Mouse (Mus musculus) layer of hippocampus, postnatal 10 days (tissue): ENCODE measurements around the gene Klhl23. TPM values are rescaled to one million over a fixed set of nuclear protein-coding genes. Genes with fewer than 3 reads are reported as not detected.

Experiments
- DNase-seq, 2 experiments: peaks; one replicate each; pipeline ENCODE4 v3.0.0; 2021; ENCODE audit warnings: low spot score in 2 of 2
- total RNA-seq, 2 experiments: library from RNA; stranded (reverse); gene quantifications; 2 replicates each; pipeline ENCODE4 v1.2.3; 2021

The Klhl23 gene
- total RNA-seq, 2 experiments from 2014 or later: 82.6 to 92.2 TPM

- no peak for DNase-seq
Observed at GRCm38 (mm10) chr2:69828031-69828430, 6.3 kb downstream of the Klhl23 start.

DNA sequence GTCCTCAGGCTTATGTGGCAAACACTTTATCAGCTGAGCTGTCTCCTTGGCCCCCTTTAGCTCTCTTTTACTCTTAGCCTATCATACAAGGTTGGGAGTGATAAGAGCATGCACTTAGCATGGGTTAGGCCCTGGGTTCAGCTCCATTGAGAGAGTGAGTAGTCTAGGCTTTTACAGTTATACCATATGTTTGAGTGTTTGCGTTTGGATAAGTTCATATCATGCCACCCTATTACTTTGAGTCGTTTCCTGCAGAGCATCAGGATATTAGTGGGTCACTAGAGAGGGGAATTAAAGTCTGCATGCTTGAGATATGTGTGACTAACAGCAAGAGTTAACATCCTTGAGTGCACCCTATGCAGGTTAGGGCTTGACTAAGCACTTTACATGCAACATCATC is 7.9 kb downstream of the Klhl23 start:
- no peak for DNase-seq

GRCm38 (mm10) chr2:69830116-69830515 is 8.4 kb downstream of the Klhl23 start:
- DNase-seq: no peak

DNA sequence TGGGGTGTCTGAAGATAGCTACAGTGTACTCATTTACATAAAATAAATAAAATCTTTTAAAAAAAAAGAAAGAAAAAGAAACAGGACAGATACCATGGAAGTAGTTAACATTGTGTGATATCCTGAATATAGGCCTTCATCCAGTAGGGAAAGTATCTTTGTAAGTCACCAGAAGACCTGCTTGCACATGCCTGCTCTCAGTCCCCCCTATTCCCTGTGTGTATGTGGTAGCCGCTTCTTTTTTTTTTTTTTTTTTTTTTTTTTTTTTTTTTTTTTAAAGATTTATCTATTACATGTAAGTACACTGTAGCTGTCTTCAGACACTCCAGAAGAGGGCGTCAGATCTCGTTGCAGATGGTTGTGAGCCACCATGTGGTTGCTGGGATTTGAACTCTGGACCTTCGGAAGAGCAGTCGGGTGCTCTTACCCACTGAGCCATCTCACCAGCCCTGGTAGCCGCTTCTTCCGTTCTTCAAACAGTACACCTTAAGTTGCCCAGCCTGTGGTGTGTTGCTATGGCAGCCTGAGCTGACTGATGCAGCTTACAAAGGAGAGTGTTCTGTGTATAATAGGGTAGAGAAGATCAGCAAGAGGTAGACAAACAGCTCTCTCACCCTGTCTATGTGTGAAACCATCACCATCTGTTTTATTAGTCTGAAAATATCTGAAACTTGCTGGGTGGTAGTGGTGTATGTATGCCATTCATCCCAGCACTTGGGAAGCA is 15.7 kb downstream of the Klhl23 start:
- DNase-seq: no peak

DNA sequence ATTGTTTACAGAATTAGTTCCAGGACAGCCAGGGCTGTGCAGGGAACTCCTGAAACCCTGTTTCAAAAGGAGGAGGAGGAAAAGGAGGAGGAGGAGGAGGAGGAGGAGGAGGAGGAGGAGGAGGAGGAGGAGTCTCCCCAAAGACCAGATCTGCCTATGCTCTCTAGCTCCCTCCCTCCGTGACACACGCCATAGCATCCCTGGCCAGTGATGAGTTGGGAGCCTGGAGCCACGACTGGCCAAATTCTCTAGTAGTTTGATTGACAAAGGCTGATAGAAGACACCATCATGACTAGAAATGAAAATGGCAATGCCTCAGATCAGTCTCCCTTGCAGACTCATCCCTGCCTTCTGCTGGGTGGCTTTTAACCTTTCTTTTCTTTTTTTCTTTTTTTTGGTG is 16.3 kb downstream of the Klhl23 start:
- DNase-seq: no peak

- no peak for DNase-seq
Observed at GRCm38 (mm10) chr2:69838707-69839106, 17.0 kb downstream of the Klhl23 start.

DNA sequence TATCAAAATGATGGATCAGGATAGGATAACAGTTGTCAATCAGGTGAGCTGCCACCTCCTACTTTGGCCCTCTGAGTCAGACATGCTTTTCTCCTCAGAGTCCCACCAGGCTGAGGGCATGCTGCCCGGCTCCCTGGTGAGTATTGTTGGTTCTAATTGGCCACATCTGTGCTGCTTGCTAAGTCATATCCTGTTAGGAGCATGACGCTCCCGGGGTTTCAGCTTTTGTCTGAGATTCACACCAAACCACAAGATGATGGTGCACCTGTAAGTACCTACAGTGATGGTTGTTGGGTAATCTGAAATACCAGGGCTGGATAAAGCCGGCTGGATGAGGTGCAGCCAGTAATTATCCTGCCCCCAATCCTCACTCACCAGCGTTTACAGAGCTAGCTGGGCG is 18.5 kb downstream of the Klhl23 start:
- DNase-seq: peak in 1 of 2 experiments; percentile 44

DNA sequence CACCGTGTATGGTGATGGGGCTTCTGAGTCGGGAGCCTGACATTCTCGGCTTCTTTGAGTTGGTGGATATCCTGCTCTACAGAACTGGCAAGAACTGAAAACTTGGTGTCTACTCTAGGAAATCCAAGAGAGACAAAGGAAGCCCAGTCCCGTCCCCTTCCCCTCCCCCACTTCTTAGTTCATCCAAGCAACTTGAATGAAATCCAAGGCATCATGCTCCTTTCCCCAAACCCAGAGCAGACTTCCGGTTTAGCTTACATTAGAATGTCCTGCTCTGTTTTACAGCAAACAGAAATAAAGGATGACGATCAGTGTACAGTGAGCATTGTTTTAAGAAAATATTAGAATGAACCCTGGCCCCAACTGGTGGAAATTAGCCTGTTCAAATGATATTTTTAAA is 27.5 kb downstream of the Klhl23 start:
- no peak for DNase-seq

GRCm38 (mm10) chr2:69851427-69852058 is 29.8 kb downstream of the Klhl23 start:
- DNase-seq: no peak

- no peak for DNase-seq
Observed at GRCm38 (mm10) chr2:69856392-69856791, 34.6 kb downstream of the Klhl23 start.

- no peak for DNase-seq
Observed at GRCm38 (mm10) chr2:69857882-69858281, 36.1 kb downstream of the Klhl23 start.

DNA sequence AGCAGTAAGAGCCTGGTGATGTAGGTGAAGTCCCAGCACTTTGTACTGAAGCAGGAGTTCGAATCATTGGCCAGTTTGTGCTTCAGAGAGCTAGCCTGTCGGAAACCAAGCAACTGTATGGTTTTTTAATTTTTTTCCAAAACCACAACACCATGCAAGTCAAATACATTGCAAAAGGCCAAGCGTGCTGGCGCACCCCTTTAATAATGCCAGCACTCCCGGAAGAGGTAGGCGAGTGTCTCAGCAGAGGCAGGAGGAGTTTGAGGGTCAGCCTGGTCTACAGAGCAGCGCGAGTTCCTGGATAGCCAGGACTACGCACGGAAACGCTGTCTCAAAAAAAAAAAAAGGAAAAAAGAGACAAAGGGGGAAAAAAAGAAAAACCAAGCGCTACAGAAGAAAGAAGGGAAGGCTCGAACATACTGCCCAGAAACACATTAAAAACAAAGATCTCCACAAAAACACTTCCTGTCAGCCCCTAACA is 39.3 kb downstream of the Klhl23 start:
- DNase-seq: no peak

DNA sequence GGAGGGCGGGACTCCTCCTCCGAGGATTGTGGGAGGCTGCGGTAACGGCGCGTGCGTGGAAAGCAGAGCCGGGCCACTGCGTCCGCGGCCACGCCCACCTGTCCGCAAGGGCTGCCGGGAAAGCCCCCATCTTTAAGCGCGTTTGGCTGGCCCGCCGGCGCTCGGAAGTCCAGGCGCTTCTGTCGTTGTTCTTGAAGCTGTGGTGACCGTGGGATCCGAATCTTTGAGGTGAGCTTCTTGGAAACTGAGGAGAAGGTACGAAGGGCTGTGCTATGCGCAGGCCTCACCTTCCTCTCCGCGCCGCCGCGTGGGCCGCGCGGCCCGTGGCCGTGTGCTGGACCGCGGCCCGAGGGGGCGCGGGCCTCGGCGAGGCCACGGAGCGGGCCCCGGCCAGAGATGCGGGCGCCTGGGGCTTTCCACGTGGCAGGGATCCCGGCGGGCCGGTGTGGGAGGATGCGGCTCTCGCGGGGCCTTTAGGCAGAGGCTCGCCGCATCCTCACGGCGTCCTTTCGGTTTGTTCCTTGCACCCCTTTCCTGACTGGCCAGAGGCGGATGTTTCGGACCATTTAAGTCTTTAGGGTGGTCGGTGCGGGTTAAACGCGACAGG is 39.8 kb downstream of the Klhl23 start, which contains the start of gene Ssb:
Gene Ssb (plus strand): TSS at position 78 of the 607 bp plus-strand sequence.
- peak; percentile 87 to 94 for DNase-seq

GRCm38 (mm10) chr2:69862117-69862657 is 40.4 kb downstream of the Klhl23 start:
- DNase-seq: no peak

DNA sequence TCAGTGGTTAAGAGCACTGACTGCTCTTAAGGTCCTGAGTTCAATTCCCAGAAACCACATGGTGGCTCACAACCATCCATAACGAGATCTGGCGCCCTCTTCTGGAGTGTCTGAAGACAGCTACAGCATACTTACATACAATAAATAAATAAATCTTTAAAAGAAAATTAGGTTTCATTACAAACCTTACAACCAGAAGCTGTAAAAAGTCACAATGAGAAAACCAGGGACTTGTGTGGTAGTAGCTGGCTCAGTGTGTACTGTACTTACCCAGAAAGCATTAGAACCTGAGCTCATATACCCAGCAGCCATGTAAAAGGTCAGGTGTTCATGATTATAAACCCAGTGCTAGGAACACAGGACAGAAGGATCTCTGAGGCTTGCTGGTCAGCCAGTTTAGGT is 62.2 kb downstream of the Klhl23 start:
- DNase-seq: no peak

- DNase-seq: no peak
Observed at GRCm38 (mm10) chr2:69884581-69884980, 62.8 kb downstream of the Klhl23 start.

DNA sequence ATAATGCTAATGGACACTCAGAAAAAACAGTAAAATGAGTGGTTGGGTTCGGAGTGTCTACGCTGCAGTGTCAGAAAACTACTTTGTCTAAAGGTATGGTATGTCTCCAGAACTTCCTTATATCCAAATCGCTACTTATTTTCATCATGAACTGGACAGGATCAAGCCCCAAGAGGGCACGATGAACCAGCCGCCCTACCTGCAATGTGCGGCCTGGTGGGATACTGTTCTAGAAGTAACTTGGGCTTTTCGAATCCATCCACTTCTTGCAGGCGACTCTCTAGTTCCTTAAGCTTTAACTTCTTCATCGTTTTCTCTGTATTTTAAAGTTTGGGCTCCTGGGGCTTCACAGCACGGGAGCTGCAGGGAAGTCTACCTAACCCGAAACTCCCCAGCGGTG is 63.3 kb downstream of the Klhl23 start:
- DNase-seq: no peak

- peak; percentile 89 to 91 for DNase-seq
Observed at GRCm38 (mm10) chr2:69885451-69886305, 63.9 kb downstream of the Klhl23 start, which contains the start of gene Mettl5. Gene Mettl5 (minus strand): TSS chr2:69885615.
